Mouse (Mus musculus) neural tube, embryonic 13.5 days (tissue): ENCODE measurements at regions not wholly inside any gene's neighbourhood (a gene's known extent, or its start where the extent isn't known, plus 50 kb on each side); places are given as distances from the start of the nearest gene placed in this dataset.

Source experiments
- ATAC-seq: fragments of 200-750 bp; cut with Nextera tagmentation; 2 replicates; pipeline ENCODE4 v1.8.0; 2017; ENCODE audit warnings: low read depth, mild to moderate bottlenecking, moderate TSS enrichment, moderate library complexity
- H3K27ac ChIP-seq: fragments of 300-500 bp; sonication (generic); replicated peaks from 2 replicates; pipeline ENCODE4 v1.5.1; 2015; ENCODE audit warnings: moderate library complexity, mild to moderate bottlenecking, inconsistent platforms
- H3K27me3 ChIP-seq: fragments of 300-500 bp; sonication (generic); 2 replicates; pipeline ENCODE4 v1.6.1; 2015; ENCODE audit warnings: mild to moderate bottlenecking, inconsistent platforms
- H3K36me3 ChIP-seq: fragments of 300-500 bp; sonication (generic); 2 replicates; pipeline ENCODE4 v1.6.1; 2015; ENCODE audit warnings: mild to moderate bottlenecking, inconsistent platforms
- H3K4me1 ChIP-seq: fragments of 300-500 bp; sonication (generic); replicated peaks from 2 replicates; pipeline ENCODE4 v1.6.1; 2015; ENCODE audit warnings: inconsistent platforms
- H3K4me2 ChIP-seq: fragments of 300-500 bp; sonication (generic); 2 replicates; pipeline ENCODE4 v1.6.1; 2015; ENCODE audit warnings: inconsistent platforms, mild to moderate bottlenecking, moderate library complexity
- H3K4me3 ChIP-seq: fragments of 300-500 bp; sonication (generic); 2 replicates; pipeline ENCODE4 v1.5.1; 2015; ENCODE audit warnings: mild to moderate bottlenecking, inconsistent platforms
- H3K9ac ChIP-seq: fragments of 300-500 bp; sonication (generic); 2 replicates; pipeline ENCODE4 v1.6.1; 2015; ENCODE audit warnings: moderate library complexity, mild to moderate bottlenecking, inconsistent platforms
- H3K9me3 ChIP-seq: fragments of 300-500 bp; sonication (generic); 2 replicates; pipeline ENCODE4 v1.6.1; 2016; ENCODE audit warnings: inconsistent platforms
- WGBS: fragments of 180-500 bp; shearing (Covaris S2); methylation state at CpG from one replicate; pipeline ENCODE4 v1.1.7; 2015; 5-methylcytosine and 5-hydroxymethylcytosine counted together

DNA sequence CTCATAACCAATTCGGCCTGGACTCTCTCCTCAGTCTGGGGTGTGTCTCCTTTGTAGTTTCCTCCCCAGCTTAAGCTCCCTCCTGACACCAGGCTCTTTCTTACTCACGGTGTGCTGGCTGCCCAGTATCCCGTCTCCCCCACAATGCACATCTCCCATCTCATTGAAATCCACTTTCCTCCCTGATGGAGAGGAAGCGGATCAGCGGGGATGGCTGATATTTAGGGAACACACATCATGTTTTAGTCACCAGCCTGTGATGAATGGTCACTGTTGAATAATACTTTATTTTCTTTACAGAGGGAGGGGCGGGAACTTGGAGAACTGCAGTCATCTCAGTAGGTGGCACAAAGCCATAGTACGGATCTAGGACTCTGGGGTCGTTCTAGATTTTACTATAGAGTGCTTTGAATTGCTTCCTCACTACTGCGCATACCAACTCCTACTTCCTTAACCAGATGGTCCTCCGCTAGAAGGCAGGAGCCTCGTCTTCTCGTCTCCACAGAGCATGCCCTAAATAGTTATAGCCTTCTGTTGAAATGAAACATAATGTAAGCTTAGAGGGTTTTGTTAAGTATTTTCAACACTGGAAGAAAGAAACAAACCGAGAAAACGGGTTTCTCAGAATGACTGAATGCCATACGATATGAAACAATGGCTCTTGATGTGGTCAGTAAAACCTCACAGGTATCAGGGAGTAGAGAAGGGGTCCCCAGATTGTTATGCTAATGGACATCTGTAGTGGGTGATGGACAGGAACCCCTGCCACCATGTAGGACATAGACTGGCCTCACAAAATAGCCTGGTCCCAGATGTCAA, 139.2 kb upstream of the Rap1b start:
- H3K4me1 ChIP-seq = peaks cover 12% of the 10 kb centered on the region
- no peaks in the 10 kb centered on the region for H3K27me3 ChIP-seq
- H3K9ac ChIP-seq = no peak overlapping the region
- no peak overlapping the region for H3K4me3 ChIP-seq
- H3K36me3 ChIP-seq = no peaks in the 10 kb centered on the region
- no peaks in the 10 kb centered on the region for H3K9me3 ChIP-seq
- no peak for ATAC-seq
- H3K27ac ChIP-seq = no peak overlapping the region
- WGBS = 74% methylated on average over 15 of the region's 15 CpGs
- H3K4me2 ChIP-seq = no peak overlapping the region

GRCm38 (mm10) chr10:117987620-117988019, 141.8 kb upstream of the Rap1b start:
- Histone ChIP-seq H3K9ac (no peak overlapping the region), H3K4me1 (peaks cover 8% of the 10 kb centered on the region), H3K4me2 (no peak overlapping the region), H3K27me3 (no peaks in the 10 kb centered on the region), H3K9me3 (no peaks in the 10 kb centered on the region), H3K27ac (no peak overlapping the region), H3K36me3 (no peaks in the 10 kb centered on the region), H3K4me3 (no peak overlapping the region)
- 74% methylated on average over 6 of the region's 6 CpGs for WGBS
- no peak for ATAC-seq

GRCm38 (mm10) chr10:117988076-117988475, 142.2 kb upstream of the Rap1b start:
- peaks cover 4% of the 10 kb centered on the region; the same call in 1 of the 2 replicates for H3K4me1 ChIP-seq
- H3K9me3 ChIP-seq = no peaks in the 10 kb centered on the region
- H3K4me2 ChIP-seq = no peak overlapping the region
- H3K4me3 ChIP-seq = no peak overlapping the region
- no peak for ATAC-seq
- 72% methylated on average over 5 of the region's 5 CpGs for WGBS
- no peaks in the 10 kb centered on the region for H3K27me3 ChIP-seq
- H3K9ac ChIP-seq = no peak overlapping the region
- no peak overlapping the region for H3K27ac ChIP-seq
- H3K36me3 ChIP-seq = no peaks in the 10 kb centered on the region

- Histone ChIP-seq H3K27me3 (no peaks in the 10 kb centered on the region), H3K9ac (no peak overlapping the region), H3K9me3 (no peaks in the 10 kb centered on the region), H3K27ac (no peak overlapping the region), H3K36me3 (no peaks in the 10 kb centered on the region), H3K4me1 (peaks cover 20% of the 10 kb centered on the region), H3K4me2 (no peak overlapping the region), H3K4me3 (no peak overlapping the region)
- 64% methylated on average over 1 of the region's 1 CpGs for WGBS
- ATAC-seq = no peak
Observed at GRCm38 (mm10) chr10:117991176-117991575, 145.3 kb upstream of the Rap1b start.

GRCm38 (mm10) chr10:117992317-117992716, 146.5 kb upstream of the Rap1b start:
- 79% methylated on average over 9 of the region's 9 CpGs for WGBS
- Histone ChIP-seq H3K4me1 (peaks cover 22% of the 10 kb centered on the region), H3K4me3 (no peak overlapping the region), H3K9me3 (no peaks in the 10 kb centered on the region), H3K36me3 (no peaks in the 10 kb centered on the region), H3K4me2 (no peak overlapping the region), H3K27ac (no peak overlapping the region), H3K27me3 (no peaks in the 10 kb centered on the region), H3K9ac (no peak overlapping the region)
- ATAC-seq = no peak

DNA sequence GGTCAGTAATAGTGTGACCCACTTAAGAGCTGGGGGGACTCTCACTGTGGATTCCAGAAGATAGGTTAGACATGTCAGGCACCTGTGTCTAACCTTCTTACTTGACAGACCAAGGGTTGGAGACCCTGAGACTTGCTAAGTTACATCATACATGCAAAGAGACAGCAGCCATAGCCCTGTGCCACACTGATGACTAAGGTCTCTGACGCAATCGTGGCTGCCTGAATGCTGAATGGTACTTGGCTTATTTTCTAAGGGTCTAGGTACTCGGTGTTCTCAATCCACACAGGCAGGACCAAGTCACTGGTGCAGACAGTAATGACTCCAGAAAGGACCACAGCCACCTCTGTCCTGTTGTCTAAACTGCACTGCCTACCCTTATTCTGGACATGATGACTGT, 147.8 kb upstream of the Mdm1 start:
- Histone ChIP-seq H3K36me3 (no peaks in the 10 kb centered on the region), H3K27ac (no peak overlapping the region), H3K27me3 (no peaks in the 10 kb centered on the region), H3K4me1 (peaks cover 22% of the 10 kb centered on the region), H3K9ac (no peak overlapping the region), H3K4me3 (no peak overlapping the region), H3K4me2 (0 out of 2 replicates have a peak overlapping the region, but pooled peaks have one; percentile 37), H3K9me3 (no peaks in the 10 kb centered on the region)
- ATAC-seq = no peak
- 91% methylated on average over 3 of the region's 3 CpGs for WGBS

DNA sequence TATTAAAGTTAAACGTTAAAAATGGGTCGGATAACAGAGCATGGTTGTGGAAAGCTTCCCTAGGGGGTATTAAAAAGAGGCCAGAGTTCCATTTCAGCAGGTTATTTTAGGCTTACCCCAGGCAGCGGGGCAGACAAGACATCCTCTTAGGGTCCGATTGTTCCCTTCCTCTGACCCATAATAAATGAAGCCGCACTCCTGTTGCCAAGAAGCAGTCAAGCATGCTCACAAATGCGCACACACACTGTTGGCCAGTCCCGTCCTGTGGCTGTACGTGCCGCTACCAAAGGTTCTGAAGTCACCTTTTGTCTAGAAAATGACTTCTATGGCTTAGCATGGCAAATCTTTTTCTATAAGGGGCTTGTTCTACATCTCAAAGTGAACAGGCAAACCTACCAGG, 146.8 kb upstream of the Mdm1 start:
- peak overlapping the region; percentile 37 for H3K4me2 ChIP-seq
- peaks cover 22% of the 10 kb centered on the region for H3K4me1 ChIP-seq
- peak overlapping the region; percentile 3; the same call in 1 of the 2 replicates for H3K4me3 ChIP-seq
- H3K36me3 ChIP-seq = no peaks in the 10 kb centered on the region
- peak; percentile 66; the same call in 1 of the 2 replicates for ATAC-seq
- peak overlapping the region; percentile 73 for H3K27ac ChIP-seq
- no peaks in the 10 kb centered on the region for H3K9me3 ChIP-seq
- 0 out of 2 replicates have a peak overlapping the region, but pooled peaks have one; percentile 18 for H3K9ac ChIP-seq
- WGBS = 13% methylated on average over 9 of the region's 9 CpGs
- no peaks in the 10 kb centered on the region for H3K27me3 ChIP-seq

- no peaks in the 10 kb centered on the region for H3K9me3 ChIP-seq
- H3K4me3 ChIP-seq = no peak overlapping the region
- no peaks in the 10 kb centered on the region for H3K27me3 ChIP-seq
- H3K36me3 ChIP-seq = no peaks in the 10 kb centered on the region
- 90% methylated on average over 5 of the region's 5 CpGs for WGBS
- peaks cover 22% of the 10 kb centered on the region for H3K4me1 ChIP-seq
- no peak for ATAC-seq
- no peak overlapping the region for H3K9ac ChIP-seq
- no peak overlapping the region for H3K4me2 ChIP-seq
- H3K27ac ChIP-seq = no peak overlapping the region
Observed at GRCm38 (mm10) chr10:117997796-117998195, 143.8 kb upstream of the Mdm1 start.

DNA sequence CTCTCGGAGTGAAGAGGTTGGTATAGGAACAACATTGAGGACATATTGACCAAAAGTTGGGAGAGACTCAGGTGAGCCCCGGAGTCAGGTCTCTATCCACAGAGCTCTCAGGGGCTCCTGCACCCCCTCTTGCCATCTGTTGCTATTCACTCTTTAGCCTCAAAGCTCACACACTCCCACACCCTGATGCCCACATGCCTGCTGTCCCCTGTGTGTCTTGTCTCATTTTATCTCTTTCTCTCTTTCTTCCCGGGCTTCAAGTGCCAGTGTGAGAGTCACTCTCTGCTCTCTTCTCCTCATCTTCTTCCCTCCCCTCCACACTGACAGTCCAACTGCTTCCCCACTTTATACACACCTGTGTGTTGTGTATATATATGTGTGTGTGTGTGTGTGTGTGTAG, 141.0 kb upstream of the Mdm1 start:
- Histone ChIP-seq H3K27me3 (no peaks in the 10 kb centered on the region), H3K9me3 (no peaks in the 10 kb centered on the region), H3K4me1 (peaks cover 19% of the 10 kb centered on the region), H3K4me2 (no peak overlapping the region), H3K36me3 (no peaks in the 10 kb centered on the region), H3K4me3 (no peak overlapping the region), H3K27ac (no peak overlapping the region), H3K9ac (no peak overlapping the region)
- WGBS = 80% methylated on average over 3 of the region's 3 CpGs
- ATAC-seq = no peak

GRCm38 (mm10) chr10:118001501-118001900, 140.1 kb upstream of the Mdm1 start:
- ATAC-seq = no peak
- Histone ChIP-seq H3K27ac (no peak overlapping the region), H3K9me3 (no peaks in the 10 kb centered on the region), H3K36me3 (no peaks in the 10 kb centered on the region), H3K4me2 (no peak overlapping the region), H3K27me3 (no peaks in the 10 kb centered on the region), H3K9ac (no peak overlapping the region), H3K4me3 (no peak overlapping the region), H3K4me1 (peaks cover 11% of the 10 kb centered on the region; the same call in 1 of the 2 replicates)
- WGBS = 57% methylated on average over 4 of the region's 4 CpGs

DNA sequence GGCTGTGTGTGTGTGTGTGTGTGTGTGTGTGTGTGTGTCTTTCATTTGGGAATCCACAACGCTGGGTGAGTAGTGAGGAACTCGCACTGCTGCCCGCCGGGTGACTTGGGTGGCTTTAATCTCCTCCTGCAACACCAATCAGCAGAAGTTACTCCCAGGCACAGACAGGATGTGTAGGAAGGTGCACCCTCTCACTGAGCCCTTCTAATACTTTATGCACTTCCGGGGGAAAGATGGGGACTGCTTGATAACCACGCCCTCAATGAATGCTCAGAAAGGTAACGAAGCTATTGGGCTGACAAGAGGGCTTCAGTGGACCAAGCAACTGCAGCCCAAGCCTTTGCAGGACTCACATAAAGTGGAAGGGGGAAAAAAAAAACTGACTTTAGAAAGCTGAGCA, 139.6 kb upstream of the Mdm1 start:
- ATAC-seq = no peak
- H3K4me1 ChIP-seq = peaks cover 11% of the 10 kb centered on the region; the same call in 1 of the 2 replicates
- WGBS = 80% methylated on average over 7 of the region's 7 CpGs

GRCm38 (mm10) chr10:118002559-118002958, 139.1 kb upstream of the Mdm1 start:
- Histone ChIP-seq H3K27ac (no peak overlapping the region), H3K9me3 (no peaks in the 10 kb centered on the region), H3K9ac (no peak overlapping the region), H3K4me2 (no peak overlapping the region), H3K27me3 (no peaks in the 10 kb centered on the region), H3K36me3 (no peaks in the 10 kb centered on the region), H3K4me3 (no peak overlapping the region), H3K4me1 (peaks cover 11% of the 10 kb centered on the region; the same call in 1 of the 2 replicates)
- ATAC-seq = no peak
- 75% methylated on average over 4 of the region's 4 CpGs for WGBS

More for the DNA sequence above, 139.6 kb upstream of the Mdm1 start:
- Histone ChIP-seq H3K27ac (no peak overlapping the region), H3K9ac (no peak overlapping the region), H3K9me3 (no peaks in the 10 kb centered on the region), H3K36me3 (no peaks in the 10 kb centered on the region), H3K4me2 (no peak overlapping the region), H3K27me3 (no peaks in the 10 kb centered on the region), H3K4me3 (no peak overlapping the region)
